Mouse (Mus musculus): ENCODE measurements around the gene Tmem236. TPM values are rescaled to one million over a fixed set of nuclear protein-coding genes. Genes with fewer than 3 reads are reported as not detected.

The Tmem236 gene
- polyA plus RNA-seq, 1 experiment from 2014 or later, result 2.9 TPM

MicroRNAs within 50 kb of the gene (microRNA counts, 519-probe panel; counts per million panel counts)
- 1,773 counts per million, percentile 15 among the panel's probes with 10 or more counts for microRNA mmu-miR-511

Small RNA genes within 50 kb of the gene (microRNA-seq; reads per million reads assigned to microRNA genes)
- gene Mir511, result 5.8 reads per million, percentile 20 among the genes with 10 or more reads in this experiment

Other genes starting within 250 kb of the Tmem236 start
- gene Hacd1, start 118.4 kb upstream of the Tmem236 start, polyA plus RNA-seq (2015; fragmentation: Nextera tagmentation; extraction: Ambion mirVana), result 126 and 129 TPM in 2 replicates
- gene Stam, start 100.4 kb upstream of the Tmem236 start, polyA plus RNA-seq (2015; fragmentation: Nextera tagmentation; extraction: Ambion mirVana), result 67.1 and 68.7 TPM in 2 replicates
- 8.6 and 9.4 TPM in 2 replicates for gene Mrc1, start 54.9 kb downstream of the Tmem236 start, polyA plus RNA-seq (2015; fragmentation: Nextera tagmentation; extraction: Ambion mirVana)
- gene Slc39a12, start 213.8 kb downstream of the Tmem236 start, polyA plus RNA-seq (2015; fragmentation: Nextera tagmentation; extraction: Ambion mirVana), result 0.06 and 0.15 TPM in 2 replicates

All from stomach, embryonic 15.5 days (tissue).